Mouse (Mus musculus): Measurements from ENCODE around the gene Rab5c. TPM values are rescaled to one million over a fixed set of nuclear protein-coding genes. Genes with fewer than 3 reads are reported as not detected.

The Rab5c gene
- polyA plus RNA-seq, 2 experiments = 73.2 to 188 TPM

DNA sequence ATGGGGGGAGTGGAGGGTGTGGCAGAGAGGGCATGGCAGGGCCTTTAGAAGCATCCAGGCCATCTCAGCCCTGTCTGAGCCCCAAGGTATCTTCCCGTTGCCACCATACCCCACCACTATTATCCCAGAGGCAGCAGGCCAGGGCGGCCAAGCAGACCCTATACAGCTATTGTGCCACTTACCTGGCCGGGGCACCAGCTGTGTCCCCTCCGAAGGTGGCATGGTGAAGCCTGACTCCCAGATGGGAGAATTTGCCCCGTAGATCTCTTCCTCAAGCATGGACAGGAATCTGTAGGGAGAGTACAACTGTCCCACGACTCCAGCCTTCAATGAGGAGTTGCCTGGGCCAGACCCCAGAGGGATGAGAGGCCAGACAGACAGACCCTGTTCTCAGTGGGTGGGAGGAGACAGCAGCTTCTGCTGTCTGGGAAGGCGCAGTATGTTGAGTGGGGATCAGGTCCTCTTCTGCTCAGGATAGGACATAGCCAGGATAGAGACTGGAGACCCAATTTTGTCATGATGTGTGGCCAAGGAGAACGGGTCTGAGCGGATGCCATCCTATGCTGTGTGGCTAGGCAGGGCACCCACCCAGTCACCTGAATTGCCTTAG, 28.7 kb downstream of the Rab5c start:
- no peaks in the 10 kb centered on the region for H3K9me3 ChIP-seq (ENCODE audit: control insufficient read depth, low read length)
- peaks cover 23% of the 10 kb centered on the region for H3K4me1 ChIP-seq (ENCODE audit: control insufficient read depth, insufficient read depth, low read length)
- H3K4me3 ChIP-seq (replicated peaks; ENCODE audit: low read length) = no peak overlapping the region
- H3K4me2 ChIP-seq (replicated peaks; ENCODE audit: low read depth, low read length, severe bottlenecking) = no peak overlapping the region
- WGBS = 96% methylated on average over 9 of the region's 9 CpGs
- H3K27me3 ChIP-seq (ENCODE audit: control insufficient read depth, insufficient read depth, low read length) = no peaks in the 10 kb centered on the region
- no peak overlapping the region for H3K27ac ChIP-seq (replicated peaks; ENCODE audit: low read depth, low read length)
- H3K9ac ChIP-seq (ENCODE audit: low read depth, low read length, severe bottlenecking) = no peak overlapping the region
- peaks cover 64% of the 10 kb centered on the region for H3K36me3 ChIP-seq (ENCODE audit: control insufficient read depth, insufficient read depth, low read length)
- ATAC-seq (ENCODE audit: low FRiP score, low read depth) (no peak), DNase-seq (ENCODE audit: low spot score) (no peak)
- TF ChIP-seq POLR2A (IDR thresholded peaks at IDR 0.05; ENCODE audit: borderline replicate concordance, extremely low read depth, insufficient read depth, insufficient read length) = no peak

DNA sequence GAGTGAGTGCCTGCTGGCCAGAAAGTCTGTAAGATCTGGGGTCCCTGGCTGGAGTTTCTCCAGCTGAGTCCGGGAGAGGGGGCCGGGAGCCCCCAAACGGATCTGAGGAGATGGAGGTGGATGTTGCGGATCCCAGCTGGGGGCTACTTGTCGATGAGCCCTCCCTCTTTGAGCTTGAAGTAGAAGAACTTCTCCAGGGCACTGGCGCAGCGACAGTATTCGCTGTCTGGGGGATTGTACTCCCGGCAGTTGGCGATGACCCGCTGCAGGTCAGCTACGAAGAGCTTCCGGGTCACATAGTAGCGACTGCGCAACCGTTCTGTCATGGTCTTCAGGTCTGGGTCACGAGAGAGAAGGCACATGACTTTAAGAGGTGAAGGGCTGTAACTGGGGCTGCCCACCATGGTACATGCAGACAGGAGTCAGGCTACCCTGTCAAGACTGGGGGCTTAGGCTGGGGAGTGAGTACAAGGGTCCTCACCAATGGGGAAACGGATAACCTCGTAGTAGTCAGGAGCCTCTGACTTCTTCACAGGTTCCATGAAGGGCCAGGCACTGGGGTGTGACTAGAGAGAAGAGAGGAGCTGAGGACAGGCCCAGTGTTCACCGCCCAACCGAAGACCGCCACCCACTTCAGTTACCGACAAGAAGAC, 32.8 kb downstream of the Rab5c start:
- no peak for TF ChIP-seq POLR2A (IDR thresholded peaks at IDR 0.05; ENCODE audit: borderline replicate concordance, extremely low read depth, insufficient read depth, insufficient read length)
- Histone ChIP-seq H3K4me2 (replicated peaks; ENCODE audit: low read depth, low read length, severe bottlenecking) (no peak overlapping the region), H3K27me3 (ENCODE audit: control insufficient read depth, insufficient read depth, low read length) (no peaks in the 10 kb centered on the region), H3K36me3 (ENCODE audit: control insufficient read depth, insufficient read depth, low read length) (peaks cover 59% of the 10 kb centered on the region), H3K27ac (replicated peaks; ENCODE audit: low read depth, low read length) (no peak overlapping the region), H3K4me3 (replicated peaks; ENCODE audit: low read length) (no peak overlapping the region), H3K9ac (ENCODE audit: low read depth, low read length, severe bottlenecking) (no peak overlapping the region), H3K4me1 (ENCODE audit: control insufficient read depth, insufficient read depth, low read length) (peaks cover 5% of the 10 kb centered on the region; the same call in 1 of the 2 replicates), H3K9me3 (ENCODE audit: control insufficient read depth, low read length) (no peaks in the 10 kb centered on the region)
- ATAC-seq (ENCODE audit: low FRiP score, low read depth) (no peak), DNase-seq (ENCODE audit: low spot score) (no peak)
- WGBS = 91% methylated on average over 23 of the region's 23 CpGs

DNA sequence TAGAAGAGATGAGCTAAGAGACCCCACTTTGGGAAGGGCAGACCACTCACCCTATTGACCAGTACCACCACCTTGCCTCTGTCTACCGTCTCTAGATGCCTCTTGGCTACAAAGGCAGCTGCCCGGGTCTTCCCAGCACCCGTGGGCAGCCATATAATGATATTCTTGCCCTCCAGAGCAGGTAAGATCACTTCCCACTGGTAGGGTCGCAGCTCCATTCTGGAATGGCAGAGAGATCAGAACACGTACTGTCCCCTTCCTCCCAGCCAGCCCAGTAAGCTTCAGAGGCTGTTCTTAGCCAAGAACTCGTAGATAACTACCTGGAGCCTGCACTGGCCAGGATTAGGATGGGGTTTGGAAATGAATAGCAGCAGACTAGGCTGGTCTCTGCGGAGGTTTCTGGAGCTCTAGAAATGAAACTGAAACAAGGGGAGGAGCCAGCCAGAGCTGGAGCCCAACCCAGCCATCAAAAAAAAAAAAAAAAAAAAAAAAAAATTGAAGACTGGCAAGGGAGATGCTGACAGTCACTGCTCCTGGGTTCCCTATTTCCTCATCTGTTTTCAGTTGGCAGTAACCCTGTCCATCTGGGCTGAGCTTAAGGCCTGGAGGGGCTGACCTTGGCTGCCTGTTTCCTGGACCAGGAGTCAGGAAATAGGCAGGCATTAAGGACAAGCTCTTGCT, 34.0 kb downstream of the Rab5c start, which contains the start of gene Dhx58:
Gene Dhx58, minus strand, starts transcription at position 421 of the 681 bp plus-strand sequence.
- H3K9ac ChIP-seq (ENCODE audit: low read depth, low read length, severe bottlenecking) = no peak within 1 kb of the TSS
- peaks cover 48% of the 10 kb centered on the region for H3K36me3 ChIP-seq (ENCODE audit: control insufficient read depth, insufficient read depth, low read length)
- no peak for TF ChIP-seq POLR2A (IDR thresholded peaks at IDR 0.05; ENCODE audit: borderline replicate concordance, extremely low read depth, insufficient read depth, insufficient read length)
- no peaks in the 10 kb centered on the region for H3K9me3 ChIP-seq (ENCODE audit: control insufficient read depth, low read length)
- peaks cover 5% of the 10 kb centered on the region; the same call in 1 of the 2 replicates for H3K4me1 ChIP-seq (ENCODE audit: control insufficient read depth, insufficient read depth, low read length)
- ATAC-seq (ENCODE audit: low FRiP score, low read depth) (no peak), DNase-seq (ENCODE audit: low spot score) (no peak)
- no peaks in the 10 kb centered on the region for H3K27me3 ChIP-seq (ENCODE audit: control insufficient read depth, insufficient read depth, low read length)
- no peak within 1 kb of the TSS for H3K4me3 ChIP-seq (replicated peaks; ENCODE audit: low read length)
- no peak within 1 kb of the TSS for H3K4me2 ChIP-seq (replicated peaks; ENCODE audit: low read depth, low read length, severe bottlenecking)
- H3K27ac ChIP-seq (replicated peaks; ENCODE audit: low read depth, low read length) = no peak within 1 kb of the TSS
- WGBS = 55% methylated on average over 7 of the region's 7 CpGs

DNA sequence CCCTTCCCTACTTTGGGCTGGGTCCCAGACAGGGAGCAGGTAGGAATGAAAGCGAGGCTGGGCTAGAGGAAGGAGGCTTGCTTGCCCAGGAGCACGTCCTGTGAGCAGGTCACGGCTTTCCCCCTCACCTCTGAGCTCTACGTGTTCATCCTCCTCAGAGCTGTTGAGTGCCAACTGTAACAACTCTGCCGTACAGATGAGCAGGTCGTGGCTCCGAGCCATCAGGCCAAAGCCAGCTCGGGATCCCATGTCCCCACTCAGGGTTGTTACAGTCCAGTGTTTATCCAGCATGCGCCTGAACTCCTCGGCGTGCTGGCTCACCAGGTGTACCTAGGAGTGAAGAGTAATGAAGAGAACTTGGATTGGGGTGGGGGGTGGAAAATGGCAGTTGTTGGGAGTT, 34.6 kb downstream of the Rab5c start:
- ATAC-seq (ENCODE audit: low FRiP score, low read depth) (no peak), DNase-seq (ENCODE audit: low spot score) (no peak)
- Histone ChIP-seq H3K9me3 (ENCODE audit: control insufficient read depth, low read length) (no peaks in the 10 kb centered on the region), H3K4me2 (replicated peaks; ENCODE audit: low read depth, low read length, severe bottlenecking) (no peak overlapping the region), H3K36me3 (ENCODE audit: control insufficient read depth, insufficient read depth, low read length) (peaks cover 41% of the 10 kb centered on the region), H3K4me1 (ENCODE audit: control insufficient read depth, insufficient read depth, low read length) (peaks cover 5% of the 10 kb centered on the region; the same call in 1 of the 2 replicates), H3K27me3 (ENCODE audit: control insufficient read depth, insufficient read depth, low read length) (no peaks in the 10 kb centered on the region), H3K27ac (replicated peaks; ENCODE audit: low read depth, low read length) (no peak overlapping the region), H3K9ac (ENCODE audit: low read depth, low read length, severe bottlenecking) (no peak overlapping the region), H3K4me3 (replicated peaks; ENCODE audit: low read length) (no peak overlapping the region)
- whole genome bisulfite sequencing = 65% methylated on average over 11 of the region's 11 CpGs
- TF ChIP-seq POLR2A (IDR thresholded peaks at IDR 0.05; ENCODE audit: borderline replicate concordance, extremely low read depth, insufficient read depth, insufficient read length) = no peak

DNA sequence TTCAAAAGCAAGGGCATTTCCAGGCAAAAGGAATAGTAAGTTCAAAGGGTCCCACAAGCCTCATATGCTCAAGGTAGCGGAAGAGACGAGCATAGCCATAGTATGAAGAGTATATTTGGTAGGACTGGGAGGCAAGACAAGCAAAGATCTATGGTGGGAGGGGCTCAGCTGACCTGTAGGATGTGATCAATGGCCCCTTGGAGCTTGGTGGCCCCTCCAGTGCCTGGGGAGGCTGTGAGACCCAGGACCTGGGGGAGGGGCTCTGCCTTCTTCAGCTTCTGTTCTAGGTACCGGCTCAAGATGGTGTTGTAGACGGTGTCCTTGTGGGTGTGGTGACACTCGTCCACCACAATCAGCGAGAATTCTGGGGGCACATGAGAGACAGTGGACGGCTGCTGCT, 35.1 kb downstream of the Rab5c start:
- Histone ChIP-seq H3K27ac (replicated peaks; ENCODE audit: low read depth, low read length) (no peak overlapping the region), H3K4me1 (ENCODE audit: control insufficient read depth, insufficient read depth, low read length) (peaks cover 5% of the 10 kb centered on the region; the same call in 1 of the 2 replicates), H3K9me3 (ENCODE audit: control insufficient read depth, low read length) (no peaks in the 10 kb centered on the region), H3K9ac (ENCODE audit: low read depth, low read length, severe bottlenecking) (no peak overlapping the region), H3K27me3 (ENCODE audit: control insufficient read depth, insufficient read depth, low read length) (no peaks in the 10 kb centered on the region), H3K4me3 (replicated peaks; ENCODE audit: low read length) (peak overlapping the region; percentile 1; the same call in 1 of the 2 replicates), H3K4me2 (replicated peaks; ENCODE audit: low read depth, low read length, severe bottlenecking) (peak overlapping the region; percentile 39), H3K36me3 (ENCODE audit: control insufficient read depth, insufficient read depth, low read length) (peaks cover 37% of the 10 kb centered on the region)
- ATAC-seq (ENCODE audit: low FRiP score, low read depth) (no peak), DNase-seq (ENCODE audit: low spot score) (no peak)
- 32% methylated on average over 7 of the region's 7 CpGs for WGBS
- no peak for TF ChIP-seq POLR2A (IDR thresholded peaks at IDR 0.05; ENCODE audit: borderline replicate concordance, extremely low read depth, insufficient read depth, insufficient read length)
